Mouse (Mus musculus) cerebellum, adult 9-10 months (tissue): ENCODE results near the gene Nosip.

ENCODE experiments used
- DNase-seq: peaks from one replicate; pipeline ENCODE4 v3.0.0; 2022

Gene Nosip

DNA sequence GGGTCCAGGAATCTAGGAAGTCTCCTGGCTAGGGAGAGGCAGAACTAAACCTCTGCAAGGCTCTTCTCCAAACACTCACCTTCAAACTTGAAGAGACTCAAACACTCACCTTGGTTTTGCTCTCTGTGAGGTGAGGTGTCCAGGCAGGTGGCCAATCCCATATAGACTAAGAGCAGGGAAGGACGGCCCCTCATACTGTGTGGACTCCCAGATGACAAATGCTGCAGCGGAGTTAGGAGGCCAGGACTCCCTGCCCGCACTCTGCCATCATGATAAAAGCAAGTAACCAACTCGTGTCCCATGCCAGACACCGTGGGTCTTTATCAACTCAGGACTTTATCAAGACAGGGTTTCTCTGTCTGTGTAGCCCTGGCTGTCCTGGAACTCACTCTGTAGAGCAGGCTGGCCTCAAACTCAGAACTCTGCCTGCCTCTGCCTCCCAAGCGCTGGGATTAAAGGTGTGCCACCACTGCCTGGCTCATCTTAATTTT is 1.6 kb upstream of the Nosip start:
- no peak for DNase-seq

DNA sequence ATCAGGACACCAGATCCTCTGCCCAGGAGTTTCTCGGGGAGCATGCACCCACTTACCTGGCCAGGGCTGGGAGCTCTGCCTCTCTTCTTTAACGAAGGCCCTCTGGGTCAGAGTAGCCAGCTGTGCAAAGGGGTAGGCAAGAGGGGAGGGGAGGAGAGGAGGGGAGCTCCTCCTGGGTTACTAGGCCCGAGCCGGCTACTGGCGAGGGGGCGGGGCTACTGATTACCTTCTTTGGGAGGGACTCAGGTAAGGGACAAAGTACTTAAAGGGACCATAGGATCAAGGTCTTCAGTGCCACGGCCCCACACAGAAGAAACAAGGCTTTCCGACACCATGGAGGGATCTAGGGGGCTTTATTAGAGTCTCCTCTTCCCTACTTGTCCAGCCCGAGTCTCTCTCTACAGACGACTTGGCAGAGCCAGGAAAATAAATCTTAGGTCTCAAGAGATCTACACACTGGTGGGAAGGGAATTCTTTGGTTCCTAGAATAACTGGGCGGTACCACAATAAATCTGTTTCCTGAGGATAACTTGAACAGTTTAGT is 625 bp upstream of the Nosip start:
- DNase-seq, result peak; percentile 61

DNA sequence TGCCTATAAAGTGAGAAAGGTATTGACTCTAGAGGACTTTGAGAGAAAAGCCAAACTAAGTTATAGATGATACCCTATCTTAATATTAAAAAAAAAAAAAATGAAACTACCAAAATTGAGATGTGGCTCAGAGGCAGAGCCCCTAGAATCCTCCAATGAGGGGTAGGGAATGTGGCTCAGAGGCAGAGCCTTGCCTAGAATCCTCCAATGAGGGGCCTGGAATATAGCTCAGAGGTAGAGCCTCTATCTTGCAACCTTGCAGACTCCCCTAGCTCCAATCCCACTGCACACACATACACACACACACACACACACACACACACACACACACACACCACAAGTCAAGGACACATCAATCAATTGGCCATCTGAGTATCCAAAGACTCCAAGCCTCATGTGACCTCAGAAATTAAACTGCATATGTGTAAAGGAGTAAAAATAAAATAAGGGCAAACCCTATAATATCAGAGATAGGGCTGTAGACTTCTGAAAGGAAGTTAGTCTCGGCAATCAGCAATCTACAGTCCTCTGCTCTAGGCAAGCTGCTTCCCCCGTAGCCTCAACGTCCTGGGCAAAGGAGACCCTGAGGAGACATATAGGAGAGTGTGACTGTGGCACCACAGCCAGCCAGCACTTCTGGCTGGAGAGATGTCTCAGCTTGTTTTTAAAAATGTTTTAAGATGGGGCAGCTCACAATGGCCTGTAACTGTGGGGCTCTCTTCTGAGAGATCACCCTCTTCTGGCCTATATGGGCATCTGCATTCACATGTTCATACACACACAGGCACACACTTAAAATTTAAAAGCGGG is 5.2 kb downstream of the Nosip start:
- no peak for DNase-seq

DNA sequence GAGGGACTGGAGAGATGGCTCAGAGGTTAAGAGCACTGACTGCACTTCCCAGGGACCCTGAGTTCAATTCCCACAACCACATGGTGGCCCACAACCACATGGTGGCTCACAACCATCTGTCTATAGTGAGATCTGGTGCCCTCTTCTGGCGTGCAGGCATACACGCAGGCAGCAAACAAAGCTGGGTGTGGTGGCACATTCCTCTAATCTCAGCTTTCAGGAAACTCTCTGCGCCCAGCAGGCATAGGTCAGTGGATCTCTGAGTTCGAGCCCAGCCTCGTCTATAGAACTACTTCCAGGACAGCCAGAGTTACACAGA is 5.7 kb downstream of the Nosip start:
- DNase-seq, result peak; percentile 46

DNA sequence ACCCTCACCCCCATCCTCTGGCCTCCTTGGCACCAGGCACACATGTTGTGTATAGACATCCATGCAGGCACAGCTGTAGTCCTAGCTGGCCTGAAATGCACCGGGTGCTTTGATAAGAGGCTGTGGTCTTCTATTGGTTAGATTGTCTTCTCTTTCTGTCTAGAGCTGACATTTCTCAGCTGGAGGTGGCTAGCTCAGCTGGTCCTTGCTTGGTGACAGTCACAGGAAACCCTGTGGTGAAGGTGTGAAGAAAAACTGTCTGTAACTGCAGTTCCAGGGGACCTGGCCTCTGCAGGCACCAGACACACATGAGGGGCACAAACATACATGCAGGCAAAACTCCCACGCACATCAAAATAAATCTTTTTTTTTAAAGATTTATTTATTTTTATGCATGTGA is 7.4 kb downstream of the Nosip start:
- DNase-seq, result no peak

DNA sequence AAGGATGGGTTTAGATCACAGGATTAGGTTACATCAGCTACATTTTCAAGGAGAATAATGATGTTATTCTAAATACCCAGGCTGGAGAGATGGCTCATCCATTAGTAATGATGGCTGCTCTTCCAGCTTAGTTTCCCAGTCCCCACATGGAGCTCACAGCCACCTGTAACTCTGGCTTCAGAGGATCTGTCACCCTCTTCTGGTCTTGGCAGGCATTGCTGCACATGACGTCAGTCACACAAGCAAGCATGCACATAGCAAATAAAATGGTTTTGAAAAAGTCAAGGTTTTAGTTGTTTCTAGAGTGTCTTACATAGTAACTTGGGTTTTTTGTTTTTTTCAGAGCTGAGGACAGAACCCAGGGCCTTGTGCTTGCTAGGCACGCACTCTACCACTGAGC is 10.0 kb downstream of the Nosip start:
- DNase-seq, result no peak

DNA sequence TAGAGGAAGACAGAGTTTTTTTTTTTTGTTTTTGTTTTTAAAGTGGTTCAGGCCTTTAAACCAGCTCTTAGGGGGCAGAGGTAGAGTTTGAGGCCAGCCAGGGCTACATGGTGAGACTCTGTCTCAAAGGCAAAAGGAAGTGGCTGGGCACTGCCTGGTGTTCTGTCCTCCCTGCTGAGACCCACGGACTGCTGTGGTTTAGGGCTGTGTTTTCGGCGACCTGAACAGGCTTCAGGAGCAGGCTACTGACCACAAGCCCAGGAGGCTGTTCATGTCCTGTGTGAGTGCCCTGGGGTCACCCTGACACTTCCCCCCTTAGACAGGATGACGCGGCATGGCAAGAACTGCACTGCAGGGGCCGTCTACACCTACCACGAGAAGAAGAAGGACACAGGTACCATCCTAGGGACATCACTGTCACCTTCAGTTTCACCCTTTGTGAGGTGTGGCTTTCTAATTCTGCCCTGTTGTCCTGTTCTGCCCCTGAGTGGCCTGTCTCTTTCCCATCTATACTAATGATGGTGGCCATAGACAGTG is 11.0 kb downstream of the Nosip start:
- no peak for DNase-seq

DNA sequence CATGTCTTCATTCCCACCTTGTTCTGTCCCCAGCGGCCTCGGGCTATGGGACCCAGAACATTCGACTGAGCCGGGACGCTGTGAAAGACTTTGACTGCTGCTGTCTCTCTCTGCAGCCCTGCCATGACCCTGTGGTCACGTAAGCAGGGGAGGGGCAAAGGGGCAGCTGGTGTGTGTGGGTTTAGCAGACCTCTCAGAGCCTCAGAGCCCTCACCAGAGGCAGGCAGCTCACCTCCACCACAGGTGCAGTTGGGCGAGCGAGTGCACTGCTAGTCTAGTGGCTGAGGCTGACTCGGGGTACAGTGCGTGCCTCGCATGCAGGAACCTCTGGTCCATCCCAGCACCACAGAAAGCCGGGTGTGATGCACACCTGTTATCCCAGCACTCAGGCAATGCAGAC is 11.7 kb downstream of the Nosip start:
- DNase-seq, result no peak

DNA sequence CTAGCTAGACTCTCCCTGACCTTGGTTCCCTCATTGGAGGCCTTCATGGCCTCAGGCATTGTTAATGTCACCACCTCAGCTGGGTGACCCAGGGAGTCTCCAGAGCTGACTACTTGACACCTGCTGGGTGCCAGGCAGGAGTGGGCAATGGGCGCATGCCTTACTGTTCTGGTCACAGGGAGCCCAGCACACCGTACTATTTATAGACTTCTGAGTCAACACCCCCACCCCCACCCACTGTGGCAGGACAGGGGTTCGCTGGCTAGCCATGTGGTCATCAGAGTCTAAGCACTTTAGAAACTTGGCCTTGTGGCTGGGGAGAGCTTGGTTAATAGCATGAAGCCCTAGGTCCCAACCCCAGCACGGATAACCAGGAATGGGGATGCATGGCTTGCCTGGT is 13.2 kb downstream of the Nosip start:
- no peak for DNase-seq

DNA sequence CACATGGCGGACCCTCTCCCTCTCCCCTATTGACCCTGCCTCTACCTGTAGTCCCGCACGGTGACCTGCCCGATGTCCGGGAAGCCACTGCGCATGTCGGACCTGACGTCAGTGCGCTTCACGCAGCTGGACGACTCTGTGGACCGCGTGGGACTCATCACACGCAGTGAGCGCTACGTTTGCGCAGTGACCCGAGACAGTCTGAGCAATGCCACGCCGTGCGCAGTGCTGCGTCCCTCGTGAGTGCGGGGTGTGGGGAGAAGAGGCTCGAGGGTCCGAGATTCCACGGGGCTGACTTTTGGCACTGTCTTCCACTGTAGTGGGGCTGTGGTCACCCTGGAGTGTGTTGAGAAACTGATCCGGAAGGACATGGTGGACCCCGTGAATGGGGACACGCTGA is 14.3 kb downstream of the Nosip start:
- no peak for DNase-seq

DNA sequence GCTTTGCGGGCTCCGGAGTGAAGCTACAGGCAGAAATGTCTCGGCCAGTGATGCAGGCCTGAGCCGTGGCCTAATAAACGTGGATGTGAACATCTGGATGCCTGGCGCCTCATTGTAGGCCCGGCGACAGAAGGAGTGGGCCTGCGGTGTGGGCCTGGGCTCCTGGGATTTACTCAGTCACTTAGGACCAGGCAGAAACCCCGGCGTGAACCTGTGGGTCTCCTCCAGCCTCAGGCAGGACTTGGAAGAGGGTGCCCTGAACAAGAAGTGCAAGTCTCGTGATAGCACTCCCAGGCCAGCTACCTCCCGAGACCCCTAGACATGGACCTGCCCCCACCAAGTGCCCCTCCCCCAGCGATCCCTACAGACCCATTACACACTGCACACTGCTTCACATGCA is 15.1 kb downstream of the Nosip start:
- DNase-seq, result no peak

DNA sequence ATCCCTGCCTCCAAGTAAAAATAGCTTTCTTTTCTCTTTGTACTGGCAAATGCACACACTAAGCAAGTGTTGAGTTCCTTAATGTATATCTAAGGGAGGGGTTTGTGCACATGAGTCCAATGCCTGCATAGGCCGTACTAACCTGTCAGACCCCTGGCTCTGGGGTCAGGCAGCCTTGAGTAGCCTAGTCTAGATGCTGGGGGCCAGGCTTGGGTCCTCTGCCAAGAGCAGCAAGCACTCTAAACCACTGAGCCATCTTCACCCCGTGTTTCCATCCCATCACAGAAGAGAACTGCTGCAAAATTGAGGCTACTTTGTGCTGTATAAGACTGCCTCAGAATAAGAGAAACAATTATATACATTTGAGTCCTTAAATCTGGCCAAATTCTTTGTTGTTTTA is 15.6 kb downstream of the Nosip start:
- no peak for DNase-seq

DNA sequence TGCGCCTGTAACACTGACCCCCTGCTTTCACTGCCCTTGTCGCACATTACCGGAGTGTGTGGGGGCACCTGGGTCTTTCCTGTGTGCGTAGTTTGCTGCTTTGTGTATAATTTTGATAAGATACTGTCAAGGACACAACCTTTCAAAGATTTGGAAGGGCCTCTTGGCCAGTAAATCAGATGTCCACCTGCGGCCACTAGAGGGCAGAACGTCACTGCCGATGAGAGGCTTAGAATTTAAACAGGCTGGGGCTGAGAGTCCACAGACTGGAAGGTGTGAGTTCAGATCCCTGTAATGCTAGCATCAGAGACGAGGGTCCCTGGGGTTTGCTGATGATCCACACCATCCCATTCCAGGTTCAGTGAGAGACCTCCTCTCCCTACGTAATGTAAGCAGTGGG is 16.3 kb downstream of the Nosip start:
- peak; percentile 73 for DNase-seq

DNA sequence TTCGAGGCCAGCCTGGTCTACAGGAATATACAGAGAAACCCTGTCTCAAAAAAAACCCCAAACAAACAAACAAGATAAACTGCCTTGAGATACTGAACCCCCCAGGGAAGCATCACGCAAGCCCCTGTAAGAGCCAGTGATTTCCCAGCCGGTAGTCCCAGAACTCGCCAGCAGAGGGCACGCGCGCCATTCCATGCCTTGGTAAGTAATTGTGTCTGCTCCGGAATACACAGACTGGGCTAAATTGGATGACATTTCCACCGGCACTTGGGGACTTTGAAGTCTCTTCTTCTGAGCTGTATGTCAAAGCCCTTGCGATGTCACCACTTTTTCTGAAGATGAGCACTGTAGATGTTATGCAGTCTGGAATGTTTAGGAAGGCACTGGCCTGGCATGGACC is 17.6 kb downstream of the Nosip start:
- peak; percentile 90 for DNase-seq

DNA sequence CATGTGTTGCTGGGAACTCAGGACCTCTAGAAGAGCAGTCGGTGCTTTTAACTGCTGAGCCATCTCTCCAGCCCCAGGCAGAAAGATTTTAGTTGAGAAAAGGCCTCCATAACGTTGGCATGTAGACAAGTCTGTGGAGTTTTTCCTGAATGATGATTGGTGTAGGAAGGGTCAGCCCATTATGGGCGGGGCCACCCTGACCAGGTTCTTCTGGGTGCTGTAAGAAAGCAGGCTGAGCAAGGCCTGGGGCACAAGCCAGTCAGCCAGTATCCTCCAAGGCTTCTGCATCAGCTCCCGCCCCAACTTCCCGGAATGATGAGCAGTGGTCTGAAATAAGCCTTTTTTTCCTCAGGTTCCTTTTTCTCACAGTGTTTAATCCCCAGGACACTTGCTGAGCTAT is 18.8 kb downstream of the Nosip start:
- DNase-seq, result no peak

DNA sequence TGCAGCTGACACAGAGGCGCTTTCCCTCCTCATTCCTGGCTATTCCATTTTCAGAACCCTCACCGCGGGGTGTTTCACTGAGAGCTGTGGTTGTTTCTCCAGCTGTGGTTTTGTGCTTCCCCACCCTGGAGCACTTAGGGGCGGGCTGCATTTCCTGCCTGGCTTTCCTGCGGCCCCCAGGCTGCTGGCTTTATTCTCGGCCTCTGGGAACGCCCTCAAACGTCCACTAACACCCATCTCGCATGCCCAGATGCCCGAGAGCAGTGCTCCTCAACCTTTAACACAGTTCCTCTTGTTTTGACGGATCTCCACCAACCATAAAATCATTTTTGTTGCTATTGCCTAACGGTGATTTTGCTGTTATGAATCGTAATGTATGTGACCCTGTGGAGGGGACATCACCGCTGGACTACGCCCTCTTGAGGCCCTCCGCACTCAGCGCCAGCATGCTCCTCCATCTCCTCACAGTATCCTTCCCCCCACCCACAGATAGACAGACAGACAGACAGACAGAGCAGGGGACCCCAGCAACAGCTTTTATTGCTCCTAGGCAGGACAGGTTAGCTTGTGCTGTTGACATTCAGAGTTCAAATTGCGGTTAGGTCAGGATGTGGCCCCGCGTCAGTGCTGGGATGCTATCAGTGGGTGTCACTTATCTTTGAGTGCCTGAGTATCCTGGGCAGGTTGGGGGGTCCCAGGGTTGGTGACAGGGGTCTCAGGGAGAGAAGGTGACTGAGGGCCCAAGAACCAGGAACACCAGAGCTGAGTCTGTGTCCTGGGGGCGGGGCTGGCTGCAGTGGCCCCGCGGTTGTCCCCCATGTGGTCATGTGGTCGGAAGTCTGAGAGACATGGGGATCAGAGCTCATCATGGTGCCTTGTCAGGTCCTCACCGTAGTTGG is 20.4 kb downstream of the Nosip start:
- no peak for DNase-seq

DNA sequence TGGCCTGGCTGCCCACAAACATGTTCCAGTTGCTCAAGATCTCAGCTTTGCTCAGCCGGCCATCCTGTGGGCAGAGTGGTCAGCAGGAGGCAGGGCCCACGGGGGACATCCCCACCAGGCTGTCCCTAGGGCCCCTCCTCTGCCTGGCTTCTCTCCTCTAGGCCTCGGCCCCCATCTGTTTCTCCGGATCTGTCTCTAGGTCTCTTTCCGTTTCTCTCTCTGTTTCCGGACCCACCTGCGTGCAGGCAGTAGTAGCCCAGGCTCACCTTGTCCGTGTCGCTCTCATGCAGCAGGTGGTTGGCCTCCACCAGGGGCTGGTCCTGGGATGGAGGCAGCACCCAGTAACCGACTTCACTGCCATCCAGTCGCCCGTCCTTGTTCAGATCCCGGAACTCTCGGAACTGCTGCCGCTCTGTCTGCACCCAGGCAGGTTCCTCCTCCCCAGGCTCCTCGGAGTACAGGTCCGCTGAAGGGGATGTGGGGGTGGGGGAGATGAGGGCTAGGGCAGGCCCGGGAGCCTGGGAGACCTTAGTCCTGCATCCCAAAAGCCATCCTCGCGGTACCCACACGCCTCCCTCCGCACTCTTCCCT is 21.2 kb downstream of the Nosip start:
- DNase-seq, result no peak

DNA sequence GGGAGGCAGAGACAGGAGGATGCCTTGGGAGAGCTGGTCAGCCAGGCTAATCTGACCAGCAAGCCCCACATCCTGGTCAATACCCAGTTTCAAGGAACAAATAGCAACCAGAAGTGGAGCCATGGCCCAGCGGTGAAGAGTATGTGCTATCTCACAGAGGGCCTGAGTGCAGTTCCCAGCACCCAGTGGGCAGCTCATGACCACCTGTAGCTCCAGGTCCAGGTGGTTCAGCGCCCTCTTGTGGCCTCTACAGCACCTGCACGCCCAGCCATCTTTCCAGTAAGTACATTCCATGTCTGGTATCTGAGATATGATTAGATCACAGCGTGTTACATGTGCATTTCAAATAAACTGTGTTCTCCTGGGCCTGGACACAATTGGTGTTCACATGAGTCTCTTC is 23.9 kb downstream of the Nosip start:
- DNase-seq, result no peak

DNA sequence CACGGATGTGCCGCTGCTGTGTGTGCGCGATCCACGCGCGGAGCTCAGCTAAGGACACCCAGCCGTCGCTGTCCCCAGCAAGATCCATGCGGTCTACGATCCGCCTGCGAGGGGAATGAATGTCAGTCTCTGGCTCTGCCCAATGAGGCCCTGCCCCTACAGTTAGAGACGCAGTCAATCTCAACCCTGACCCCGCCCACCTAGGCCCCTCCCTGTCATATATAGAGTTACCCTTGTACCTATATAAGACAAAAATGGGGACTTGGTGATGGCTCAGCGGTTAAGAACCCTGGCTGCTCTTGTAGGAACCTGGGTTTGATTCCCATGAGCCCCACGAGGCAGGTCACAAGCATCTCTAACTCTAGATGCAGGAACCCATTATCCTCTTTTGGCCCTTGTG is 26.4 kb downstream of the Nosip start:
- no peak for DNase-seq

DNA sequence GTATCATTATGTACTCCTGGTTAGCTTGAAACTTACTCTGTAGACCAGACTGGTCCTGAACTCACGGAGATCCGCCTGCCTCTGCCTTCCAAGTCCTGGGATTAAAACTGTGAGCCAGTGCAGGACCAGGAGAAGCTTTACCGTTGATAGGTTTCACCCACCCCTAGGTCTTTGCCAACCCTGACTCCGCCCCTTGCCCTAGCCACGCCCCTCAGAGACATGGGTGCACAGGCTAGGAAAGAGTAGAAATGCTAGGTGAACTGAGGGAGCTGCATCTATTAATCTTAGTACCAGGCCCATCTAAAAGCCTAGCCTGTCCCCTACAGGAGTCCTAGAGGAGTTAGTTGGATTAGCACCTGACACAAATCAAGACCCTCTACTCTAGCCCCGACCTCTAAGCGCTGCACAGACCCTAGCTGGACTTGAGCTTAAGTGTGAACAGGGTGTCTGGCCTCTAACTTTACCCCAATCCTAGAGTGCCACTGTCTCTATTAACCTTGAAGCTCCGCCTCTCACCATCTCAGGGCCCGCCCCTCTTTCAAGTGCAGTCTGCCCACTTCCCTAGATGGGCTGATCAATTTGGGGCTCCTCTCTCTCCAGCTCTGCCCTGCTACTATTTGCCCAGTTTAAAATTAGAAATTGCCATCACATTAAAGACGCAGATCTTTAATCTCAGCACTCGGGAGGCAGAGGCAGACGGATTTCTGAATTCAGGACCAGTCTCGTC is 28.2 kb downstream of the Nosip start:
- no peak for DNase-seq

DNA sequence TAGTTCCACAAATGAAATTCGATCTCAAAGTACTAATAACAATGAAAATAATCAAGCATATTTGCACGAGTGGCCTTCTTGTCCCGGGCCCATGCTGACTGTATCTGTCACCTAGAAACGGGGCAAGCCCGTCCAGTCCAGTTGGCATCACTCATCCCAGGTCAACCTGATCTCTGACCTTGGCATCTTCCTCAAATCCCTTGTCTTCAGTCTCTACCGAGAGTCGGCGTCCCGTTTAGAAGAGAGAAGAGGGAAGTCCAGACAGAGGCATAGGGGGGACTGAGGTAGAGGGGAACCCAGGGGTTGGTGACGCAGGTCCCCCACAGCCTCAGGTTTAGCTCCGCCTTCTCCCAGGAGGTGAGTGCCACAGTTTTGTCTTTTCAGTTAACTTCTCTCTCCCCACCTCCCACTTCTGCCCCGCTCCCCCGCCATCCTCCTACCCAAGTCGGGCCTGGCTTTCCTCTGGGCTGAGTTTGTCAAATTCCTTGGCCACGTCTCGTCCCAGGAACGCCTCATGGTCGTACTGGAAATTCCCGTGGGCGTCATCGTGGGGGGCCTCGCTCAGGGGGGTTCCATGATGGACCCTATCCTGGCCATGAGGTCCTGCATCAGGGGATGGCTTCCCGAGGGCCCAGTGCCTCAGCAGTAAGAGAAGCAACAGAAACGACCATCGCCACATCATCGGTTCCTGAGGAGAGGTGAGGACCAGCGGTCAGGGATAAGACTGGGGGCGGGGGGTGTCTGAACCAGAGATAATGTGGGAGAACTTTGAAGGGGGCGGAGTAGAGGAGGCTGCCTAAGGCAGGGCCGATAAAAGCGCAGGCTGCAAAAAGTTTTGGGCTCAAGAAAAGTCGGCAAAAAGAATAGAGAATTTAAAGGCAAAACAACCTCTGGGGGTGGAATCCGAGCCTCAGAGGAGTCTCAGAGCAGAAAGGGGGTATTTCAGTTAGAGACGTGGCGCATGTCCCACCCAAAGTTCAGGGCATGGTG is 29.1 kb downstream of the Nosip start:
- no peak for DNase-seq
